Mouse (Mus musculus) small intestine, adult 2 months (tissue): ENCODE data around the gene Gtpbp3.

ENCODE experiments used
- CTCF ChIP-seq: fragments of 200-500 bp; IDR thresholded peaks from 2 replicates; pipeline ENCODE4 v1.5.1; 2012; ENCODE audit warnings: low read depth, mild to moderate bottlenecking, control low read depth, inconsistent platforms, low read length, moderate library complexity, mixed read lengths; ENCODE audit not compliant: insufficient replicate concordance, insufficient read length; ENCODE audit errors: extremely low read depth
- POLR2A ChIP-seq: fragments of 200-500 bp; IDR thresholded peaks from 2 replicates; pipeline ENCODE4 v1.6.1; 2012; ENCODE audit warnings: low read depth, mild to moderate bottlenecking, control low read depth, inconsistent platforms, low read length, moderate library complexity

GRCm38 (mm10) chr8:71456906-71457305 lies 31.0 kb upstream of the Gtpbp3 start:
- no peak for TF ChIP-seq CTCF
- TF ChIP-seq POLR2A: no peak
